12 mouse cellular contexts compared by ENCODE assay signal in genomic region chr5:34530687-34531086, GRCm38 (mm10). TPM values are rescaled to one million over a fixed set of nuclear protein-coding genes. Genes with fewer than 3 reads are reported as not detected.
DNase-seq lines count a peak whose midpoint lies in the region; ATAC-seq and TF ChIP-seq lines count a peak whose summit lies in the region.
"Had no signal": no experiment of that assay in that cellular context is flagged by ENCODE, and none has a peak within 500 bp of the region (broad histone marks: within the 10 kb centered on the region; RNA-seq: fewer than 3 reads in every experiment).

No protein-coding gene starts in this region.

- H3K4me1 ChIP-seq in lung, postnatal 0 days (ENCODE audit: insufficient read depth, low read depth, low read length): no peaks in the 10 kb centered on the region; the same call in 1 of the 2 replicates
- peaks cover 3% of the 10 kb centered on the region; the same call in 1 of the 2 replicates for H3K4me1 ChIP-seq in kidney, postnatal 0 days (replicated peaks; ENCODE audit: insufficient read depth, low read length)

- H3K27ac ChIP-seq in lung, postnatal 0 days (ENCODE audit: low read length): 0 out of 2 replicates have a peak overlapping the region, but pooled peaks have one; percentile 2
- H3K27ac ChIP-seq in kidney, postnatal 0 days: no peak overlapping the region
- H3K27ac ChIP-seq: embryonic facial prominence, embryonic 15.5 days; midbrain, embryonic 13.5 days had no signal

- no peak for TF ChIP-seq EP300 in lung, postnatal 0 days (IDR thresholded peaks at IDR 0.05)

- no peak overlapping the region for H3K4me2 ChIP-seq in lung, postnatal 0 days (replicated peaks; ENCODE audit: low read depth, low read length)
- no peak overlapping the region for H3K4me2 ChIP-seq in kidney, postnatal 0 days (ENCODE audit: low read length)
- peak overlapping the region; percentile 30 for H3K4me2 ChIP-seq in myocyte (ENCODE audit: low read depth)
- H3K4me2 ChIP-seq: embryonic facial prominence, embryonic 15.5 days; midbrain, embryonic 13.5 days had no signal

- ATAC-seq in lung, postnatal 0 days: no peak
- peak; percentile 65 for ATAC-seq in kidney, postnatal 0 days (replicated peaks; ENCODE audit: low FRiP score, low read depth)
- no peak for ATAC-seq in monocyte, adult 5-6 weeks (replicated peaks; ENCODE audit: insufficient number of reproducible peaks, low FRiP score, low TSS enrichment, poor library complexity, severe bottlenecking)
- ATAC-seq: forebrain, postnatal 0 days; midbrain, embryonic 13.5 days had no signal

- no peaks in the 10 kb centered on the region for H3K9me3 ChIP-seq in lung, postnatal 0 days (ENCODE audit: low read length)
- H3K9me3 ChIP-seq in kidney, postnatal 0 days (replicated peaks; ENCODE audit: low read length): no peaks in the 10 kb centered on the region
- H3K9me3 ChIP-seq: embryonic facial prominence, embryonic 15.5 days; midbrain, embryonic 13.5 days had no signal

- no peak overlapping the region for H3ac ChIP-seq in myocyte (ENCODE audit: control insufficient read depth, insufficient read length)

- no peak overlapping the region for H3K9ac ChIP-seq in lung, postnatal 0 days (replicated peaks; ENCODE audit: low read depth)
- no peak overlapping the region for H3K9ac ChIP-seq in kidney, postnatal 0 days (ENCODE audit: low read depth, low read length)
- H3K9ac ChIP-seq: embryonic facial prominence, embryonic 15.5 days; forebrain, postnatal 0 days; midbrain, embryonic 13.5 days had no signal

- DNase-seq in lung, postnatal 0 days (ENCODE audit: low spot score): no peak
- DNase-seq in lung, postnatal 14 days: no peak
- peak; percentile 45 for DNase-seq in adrenal gland, postnatal 25 days
- no peak for DNase-seq in kidney, postnatal 0 days (ENCODE audit: low spot score)
- DNase-seq in cerebellum, adult 18-20 months: no peak
- DNase-seq: forebrain, postnatal 0 days; heart, postnatal 36 days; thymus, postnatal 25 days had no signal

- WGBS in lung, postnatal 0 days: 41% methylated on average over 4 of the region's 4 CpGs
- 42% methylated on average over 4 of the region's 4 CpGs for WGBS in kidney, postnatal 0 days

- H3K79me2 ChIP-seq in myocyte (ENCODE audit: control insufficient read depth, insufficient read depth): peaks cover 49% of the 10 kb centered on the region

- no peaks in the 10 kb centered on the region for H3K27me3 ChIP-seq in lung, postnatal 0 days (replicated peaks; ENCODE audit: insufficient read depth, low read length)
- no peaks in the 10 kb centered on the region for H3K27me3 ChIP-seq in kidney, postnatal 0 days (ENCODE audit: insufficient read depth, low read length)
- no peaks in the 10 kb centered on the region for H3K27me3 ChIP-seq in myocyte (ENCODE audit: control insufficient read depth, insufficient read depth, insufficient read length)
- H3K27me3 ChIP-seq: embryonic facial prominence, embryonic 15.5 days had no signal

- no peaks in the 10 kb centered on the region for H3K36me3 ChIP-seq in lung, postnatal 0 days (ENCODE audit: insufficient read depth, low read length)
- H3K36me3 ChIP-seq in kidney, postnatal 0 days (ENCODE audit: insufficient read depth, low read length): no peaks in the 10 kb centered on the region
- H3K36me3 ChIP-seq in myocyte (ENCODE audit: control insufficient read depth, insufficient read depth): no peaks in the 10 kb centered on the region
- H3K36me3 ChIP-seq: embryonic facial prominence, embryonic 15.5 days; midbrain, embryonic 13.5 days had no signal

- TF ChIP-seq CTCF in lung, postnatal 0 days (IDR thresholded peaks at IDR 0.05): no peak
- no peak for TF ChIP-seq CTCF in kidney, postnatal 0 days (IDR thresholded peaks at IDR 0.05; ENCODE audit: low read depth)

- no peak for TF ChIP-seq POLR2A in myocyte (IDR thresholded peaks at IDR 0.05; ENCODE audit: insufficient read length, low read depth)

- H3K4me3 ChIP-seq in lung, postnatal 0 days (ENCODE audit: low read depth, low read length): no peak overlapping the region
- H3K4me3 ChIP-seq in kidney, postnatal 0 days (replicated peaks; ENCODE audit: low read depth, low read length): no peak overlapping the region
- no peak overlapping the region for H3K4me3 ChIP-seq in myocyte
- H3K4me3 ChIP-seq: embryonic facial prominence, embryonic 15.5 days; midbrain, embryonic 13.5 days had no signal

TF ChIP-seq in myocyte, 11 proteins besides CTCF, POLR2A, EP300 and RAD21:
- TF ChIP-seq TCF3 (IDR thresholded peaks at IDR 0.05; ENCODE audit: insufficient read length, low read depth) (no peak), TCF12 (IDR thresholded peaks at IDR 0.05; ENCODE audit: insufficient read depth, poor library complexity, severe bottlenecking) (no peak), MAX (IDR thresholded peaks at IDR 0.05; ENCODE audit: low read depth) (no peak), REST (IDR thresholded peaks at IDR 0.05; ENCODE audit: insufficient read depth, insufficient read length) (no peak), CEBPB (IDR thresholded peaks at IDR 0.05; ENCODE audit: insufficient read depth, poor library complexity, severe bottlenecking) (no peak), USF1 (IDR thresholded peaks at IDR 0.05; ENCODE audit: low read depth) (no peak), MYOD1 (IDR thresholded peaks at IDR 0.05; ENCODE audit: control insufficient read depth in 1 of 3, insufficient read length in 2 of 3, low read depth in 2 of 3) (peak in 1 of 3 experiments; percentile 72), POLR2AphosphoS2 (IDR thresholded peaks at IDR 0.05; ENCODE audit: insufficient read length, low read depth) (no peak), MYOG (IDR thresholded peaks at IDR 0.05; ENCODE audit: control insufficient read depth in 1 of 3, insufficient read depth in 1 of 3, insufficient read length in 2 of 3, low read depth in 2 of 3) (peak in 1 of 3 experiments; percentile 48), SRF (IDR thresholded peaks at IDR 0.05; ENCODE audit: control insufficient read depth, insufficient read length, low read depth) (no peak), E2F4 (IDR thresholded peaks at IDR 0.05; ENCODE audit: insufficient read depth) (no peak)

RNA-seq across cellular contexts. Expression of gene Sh3bp2, which starts 5.0 kb away (rescaled TPM):
- 7.7 and 9.2 TPM in 2 replicates for polyA plus RNA-seq in lung, postnatal 0 days (2015; fragmentation: Nextera tagmentation; extraction: Ambion mirVana)
- total RNA-seq in adrenal gland, postnatal 25 days (2021): 16.6 and 19.9 TPM in 2 replicates
- 6.2 and 8.9 TPM in 2 replicates for polyA plus RNA-seq in kidney, postnatal 0 days (2015; fragmentation: Nextera tagmentation; extraction: Ambion mirVana)
- polyA plus RNA-seq in myocyte (2012; fragmentation: generic; extraction: Trizol): 14.3 TPM
- 80.1 to 108 TPM (median 88.7 TPM) in 3 replicates for total RNA-seq in monocyte, adult 5-6 weeks (2017)

RNA-seq across cellular contexts. Expression of gene Tnip2, which starts 16.9 kb away (rescaled TPM):
- polyA plus RNA-seq in lung, postnatal 0 days (2015; fragmentation: Nextera tagmentation; extraction: Ambion mirVana): 23.3 and 24.2 TPM in 2 replicates
- 14.9 and 24.7 TPM in 2 replicates for total RNA-seq in adrenal gland, postnatal 25 days (2021)
- polyA plus RNA-seq in kidney, postnatal 0 days (2015; fragmentation: Nextera tagmentation; extraction: Ambion mirVana): 16.5 and 17.6 TPM in 2 replicates
- polyA plus RNA-seq in myocyte (2012; fragmentation: generic; extraction: Trizol): 10.6 TPM
- 62.3 to 78.2 TPM (median 78.0 TPM) in 3 replicates for total RNA-seq in monocyte, adult 5-6 weeks (2017)

RNA-seq across cellular contexts. Expression of gene Add1, which starts 42.8 kb away (rescaled TPM):
- polyA plus RNA-seq in lung, postnatal 0 days (2015; fragmentation: Nextera tagmentation; extraction: Ambion mirVana): 135 and 145 TPM in 2 replicates
- 139 and 181 TPM in 2 replicates for total RNA-seq in adrenal gland, postnatal 25 days (2021)
- 130 and 143 TPM in 2 replicates for polyA plus RNA-seq in kidney, postnatal 0 days (2015; fragmentation: Nextera tagmentation; extraction: Ambion mirVana)
- polyA plus RNA-seq in myocyte (2012; fragmentation: generic; extraction: Trizol): 160 TPM
- 174 to 248 TPM (median 209 TPM) in 3 replicates for total RNA-seq in monocyte, adult 5-6 weeks (2017)
